Mouse (Mus musculus) adrenal gland, adult 2 months (tissue): Measurements from ENCODE around the gene Car5b. TPM values are rescaled to one million over a fixed set of nuclear protein-coding genes. Genes with fewer than 3 reads are reported as not detected.

Experiments
- DNase-seq: peaks from one replicate; pipeline ENCODE4 v3.0.0; 2021
- polyA plus RNA-seq: library from polyadenylated mRNA; depleted of rRNA; stranded (reverse); fragments of >200 nt; gene quantifications from 2 replicates; pipeline ENCODE4 v1.2.3, GENCODE M21; 2012; rRNA removed
- total RNA-seq, 2 experiments: library from RNA; stranded (reverse); gene quantifications; 2 replicates each; pipeline ENCODE4 v1.2.3; 2021

Gene Car5b
- total and polyA plus RNA-seq, 3 experiments, result 5.0 to 49.6 (median 22.5) TPM

DNA sequence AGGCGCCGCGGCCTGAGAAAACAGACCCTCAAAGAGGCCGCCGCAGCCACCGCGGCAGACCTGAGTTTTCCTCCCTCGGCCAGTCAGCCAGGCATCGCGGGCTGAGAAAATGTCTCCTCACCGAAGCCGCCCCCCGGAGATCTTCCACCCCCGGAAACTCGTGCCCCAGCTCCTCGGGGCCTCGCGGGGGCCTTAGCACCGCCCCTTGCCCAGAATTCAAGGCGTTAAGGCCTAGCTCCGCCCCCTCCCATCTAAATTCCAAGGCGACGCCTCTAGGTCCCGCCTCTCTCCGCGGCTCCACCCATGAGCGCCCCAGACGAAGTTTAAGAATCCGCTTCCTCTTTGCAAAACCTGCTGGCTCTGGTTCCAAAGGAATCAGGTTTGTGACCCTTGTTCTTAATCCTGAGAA is 69.3 kb downstream of the Car5b start, which contains the start of gene Zrsr2:
Gene Zrsr2, minus strand, starts transcription at position 195 of the 409 bp plus-strand sequence.
- DNase-seq, result peak; percentile 86

DNA sequence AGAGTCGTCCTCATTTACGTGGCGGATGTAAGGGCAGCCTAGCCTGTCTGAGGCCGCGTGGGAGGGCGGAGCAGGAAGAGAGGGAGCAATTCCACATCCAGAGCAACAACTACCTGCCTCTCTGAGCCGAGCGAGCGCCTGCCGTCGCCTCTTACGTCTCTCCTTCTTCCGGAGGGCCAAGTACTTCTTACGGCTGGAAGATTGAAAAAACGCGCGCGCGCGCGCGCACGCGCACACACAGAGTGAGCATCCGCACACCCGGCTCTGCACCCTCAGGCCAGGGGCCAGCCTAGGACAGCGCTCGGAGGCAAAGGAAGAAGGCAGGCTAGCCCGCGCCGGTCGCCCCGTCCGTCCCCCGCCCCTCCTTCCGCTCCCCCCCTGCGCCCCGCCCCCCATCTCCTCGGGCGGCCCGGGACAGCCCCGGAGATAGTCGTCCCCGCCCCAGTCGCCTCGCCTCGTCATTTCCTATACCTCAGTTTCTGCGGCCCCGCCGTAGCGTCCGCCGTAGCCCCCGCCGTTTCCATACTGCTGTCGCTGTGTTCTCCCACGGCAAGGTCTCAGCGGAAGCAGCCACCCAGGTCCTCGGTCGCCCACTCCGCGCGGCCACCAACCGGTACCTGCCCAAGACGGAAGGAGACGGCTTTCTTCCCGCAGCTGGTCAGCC is 69.9 kb downstream of the Car5b start:
- DNase-seq, result peak; percentile 66

DNA sequence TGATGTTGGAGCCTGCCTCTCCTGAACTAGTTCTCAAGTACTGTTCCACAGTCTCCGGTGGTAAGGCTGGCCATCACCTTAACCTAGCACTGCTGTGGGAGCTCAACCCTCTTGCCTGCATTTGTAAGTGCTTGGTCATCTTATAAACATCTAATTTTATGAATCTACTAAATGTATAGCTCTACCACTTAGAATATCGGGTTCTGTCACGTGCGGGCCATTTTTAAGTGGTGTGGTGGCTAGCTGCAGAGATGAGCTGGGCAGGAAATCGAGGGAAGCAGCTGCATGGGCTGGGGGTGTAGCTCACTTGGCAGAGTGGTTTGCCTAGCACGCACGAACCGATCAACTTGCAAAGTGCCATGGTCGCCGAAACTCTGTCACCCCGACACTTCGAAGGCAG is 70.4 kb downstream of the Car5b start:
- no peak for DNase-seq

DNA sequence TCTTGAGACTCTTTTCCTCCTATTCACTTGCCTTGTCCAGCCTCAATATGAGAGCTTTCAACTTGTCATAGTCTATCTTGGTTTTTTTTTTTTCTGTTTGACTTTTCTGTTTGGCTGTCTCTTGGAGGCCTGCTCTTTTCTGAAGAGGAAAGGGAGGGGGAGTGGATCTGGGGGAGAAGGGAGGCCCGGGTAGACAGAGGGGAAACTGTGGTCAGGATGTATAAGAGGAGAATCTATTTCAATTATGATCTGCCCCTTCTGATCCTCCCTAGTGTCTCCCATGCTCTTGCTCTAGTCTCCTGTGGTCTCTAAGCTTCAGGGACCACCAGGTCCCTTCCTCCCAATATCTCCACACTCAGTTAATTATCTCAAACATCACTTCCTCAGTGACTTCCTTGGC is 76.2 kb downstream of the Car5b start:
- DNase-seq, result no peak

DNA sequence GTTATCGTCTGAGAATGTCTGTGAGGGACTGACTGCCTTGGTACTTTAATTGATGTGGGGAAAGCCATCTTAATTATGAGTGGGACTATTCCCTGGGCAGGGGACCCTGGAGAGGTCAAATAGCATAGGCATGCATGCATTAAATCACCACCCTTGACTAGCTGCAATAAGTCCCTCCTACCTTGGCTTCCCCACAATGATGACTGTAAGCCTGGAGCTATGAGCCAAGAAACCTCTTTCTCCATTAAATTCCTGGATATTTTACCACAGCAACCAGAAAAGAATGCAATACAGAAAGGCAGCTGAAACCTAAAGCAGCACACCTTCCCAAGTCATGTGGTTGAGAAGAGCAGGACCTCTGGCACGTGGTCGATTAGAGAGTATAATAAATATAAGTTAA is 83.4 kb downstream of the Car5b start:
- no peak for DNase-seq

DNA sequence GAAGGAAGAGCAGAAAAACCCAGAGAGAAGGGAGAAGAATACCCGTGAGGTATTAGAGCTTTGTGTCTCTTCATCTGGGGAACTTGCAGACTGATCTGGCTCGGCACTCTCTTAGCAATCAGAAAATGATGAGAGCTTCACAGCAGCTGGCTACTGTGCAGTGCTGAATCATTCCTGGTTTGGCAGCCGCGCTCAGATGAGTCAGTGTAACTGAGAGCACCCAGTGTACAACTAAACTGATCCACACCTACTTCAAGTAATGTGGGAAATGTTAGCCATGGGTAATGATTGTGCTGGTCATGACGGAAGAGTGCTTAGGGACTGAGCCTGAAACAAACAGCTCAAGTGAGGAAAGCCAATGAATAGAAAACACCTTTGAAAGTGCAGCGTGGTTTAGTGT is 89.2 kb downstream of the Car5b start:
- peak; percentile 68 for DNase-seq

DNA sequence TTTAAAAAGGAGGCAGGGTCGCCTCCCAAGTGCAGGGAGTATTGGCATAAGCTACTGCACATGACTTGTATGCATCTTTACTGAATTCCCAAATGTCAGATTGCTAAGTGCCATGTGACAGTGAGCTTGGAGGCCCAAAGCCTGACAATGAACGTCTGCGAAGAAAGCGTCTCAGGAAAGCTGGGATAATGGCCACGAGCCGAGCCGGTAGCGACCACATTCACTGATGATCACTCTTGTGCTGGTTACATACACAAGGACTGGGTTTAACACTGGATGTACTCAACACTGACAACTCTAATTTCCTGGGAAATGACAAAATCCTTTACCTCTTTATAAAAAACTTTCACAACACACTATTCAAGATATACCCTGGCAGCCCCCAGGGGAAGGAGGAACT is 93.1 kb downstream of the Car5b start:
- DNase-seq, result no peak

DNA sequence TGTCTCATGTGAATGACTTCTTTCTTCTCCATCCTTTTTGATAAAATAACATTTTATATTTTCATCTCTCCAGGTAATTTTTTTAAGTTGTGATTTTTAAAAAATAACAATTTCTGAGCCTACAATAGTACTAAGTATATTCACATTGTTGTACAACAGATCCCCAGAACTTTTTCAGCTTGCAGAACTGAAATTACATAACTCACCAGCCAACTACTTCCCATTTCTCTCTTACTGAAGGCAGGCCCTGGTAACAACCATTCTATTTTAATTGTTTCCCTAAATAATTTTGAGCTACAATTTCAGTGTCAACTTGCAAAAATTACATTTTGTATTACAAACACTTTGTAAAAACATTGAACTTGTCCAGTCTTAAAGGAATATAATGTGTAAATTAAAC is 98.2 kb downstream of the Car5b start:
- DNase-seq, result no peak

Other genes starting within 250 kb of the Car5b start
- gene Ap1s2, start 119.0 kb downstream of the Car5b start, total RNA-seq, result 10 to 100 TPM; 12.1 to 17.2 TPM
- gene Ap1s2, start 119.0 kb downstream of the Car5b start, polyA plus RNA-seq, result 4.6 and 5.0 TPM in 2 replicates
- gene Zrsr2, start 69.3 kb downstream of the Car5b start, total RNA-seq, result 10 to 100 TPM; 21.9 to 23.9 TPM
- gene Zrsr2, start 69.3 kb downstream of the Car5b start, polyA plus RNA-seq, result 4.6 and 5.9 TPM in 2 replicates
- gene Siah1b, start 48.5 kb upstream of the Car5b start, total RNA-seq, result 1 to 10 TPM; 5.4 to 7.3 TPM
- 5.7 and 6.1 TPM in 2 replicates for gene Siah1b, start 48.5 kb upstream of the Car5b start, polyA plus RNA-seq
- gene Cltrn, start 60.8 kb upstream of the Car5b start, total RNA-seq, result under 1 TPM in 1 of 2 experiments, not detected in 1; 0.24 TPM
- gene Cltrn, start 60.8 kb upstream of the Car5b start, polyA plus RNA-seq, result not detected in 2 replicates
- 1 to 10 TPM; 5.3 to 8.7 TPM for gene Ace2, start 111.3 kb upstream of the Car5b start, total RNA-seq
- 0.31 and 0.37 TPM in 2 replicates for gene Ace2, start 111.3 kb upstream of the Car5b start, polyA plus RNA-seq
- under 1 TPM; 0.17 to 0.66 TPM for gene Bmx, start 230.2 kb upstream of the Car5b start, total RNA-seq
- gene Bmx, start 230.2 kb upstream of the Car5b start, polyA plus RNA-seq, result 0.03 TPM in 1 of 2 replicates, not detected in the other
- 1 to 10 TPM; 5.6 to 6.9 TPM for gene Pir, start 241.4 kb upstream of the Car5b start, total RNA-seq
- 1.9 and 2.2 TPM in 2 replicates for gene Pir, start 241.4 kb upstream of the Car5b start, polyA plus RNA-seq